Mouse (Mus musculus) bone marrow, adult 2 months (tissue): Measurements from ENCODE around the gene Hoxa11.

Experiments used
- CTCF ChIP-seq: fragments of 200-500 bp; IDR thresholded peaks from 2 replicates; pipeline ENCODE4 v1.5.1; 2011; ENCODE audit warnings: low read length, control low read depth; ENCODE audit not compliant: control insufficient read depth, insufficient read depth
- POLR2A ChIP-seq: fragments of 200-500 bp; IDR thresholded peaks from 2 replicates; pipeline ENCODE4 v1.6.1; 2011; ENCODE audit warnings: low read depth, mild to moderate bottlenecking, control low read depth, low read length, borderline replicate concordance; ENCODE audit not compliant: control insufficient read depth

GRCm38 (mm10) chr6:52240389-52241000, 5.1 kb downstream of the Hoxa11 start, which contains the start of gene Hoxa10:
- TF ChIP-seq CTCF = peak; percentile 77
- no peak for TF ChIP-seq POLR2A
